Mouse (Mus musculus) heart, adult 11 months (tissue): ENCODE data around the gene Obp1b.
"Not testable (repeated sequence)": the region's sequence is repeated elsewhere in the genome, so short reads cannot be mapped to it uniquely, and the experiment has no call there.

Experiments
- DNase-seq: peaks from one replicate; pipeline ENCODE4 v3.0.0; 2022

Obp1b gene

DNA sequence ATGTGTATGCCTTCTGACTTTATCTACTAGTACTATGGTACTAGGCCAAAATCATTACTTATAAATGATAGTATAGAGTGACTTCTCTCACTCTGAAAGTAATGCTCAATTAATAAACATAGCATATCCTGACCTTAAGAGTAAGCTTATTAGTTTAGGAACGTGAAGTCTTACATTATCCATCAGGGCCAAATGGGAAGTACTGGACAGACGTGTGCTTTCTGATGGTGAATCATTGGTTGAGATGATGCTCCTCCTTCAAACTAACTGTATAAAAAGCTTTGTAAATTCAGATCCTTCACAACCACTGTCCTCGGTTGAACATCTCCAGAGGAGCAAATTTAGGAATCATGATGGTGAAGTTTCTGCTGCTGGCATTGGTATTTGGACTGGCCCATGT is at the start of gene Obp1b:
TSS of gene Obp1b (plus strand) at position 301 of the 400 bp plus-strand sequence.
- not testable (repeated sequence) for DNase-seq

DNA sequence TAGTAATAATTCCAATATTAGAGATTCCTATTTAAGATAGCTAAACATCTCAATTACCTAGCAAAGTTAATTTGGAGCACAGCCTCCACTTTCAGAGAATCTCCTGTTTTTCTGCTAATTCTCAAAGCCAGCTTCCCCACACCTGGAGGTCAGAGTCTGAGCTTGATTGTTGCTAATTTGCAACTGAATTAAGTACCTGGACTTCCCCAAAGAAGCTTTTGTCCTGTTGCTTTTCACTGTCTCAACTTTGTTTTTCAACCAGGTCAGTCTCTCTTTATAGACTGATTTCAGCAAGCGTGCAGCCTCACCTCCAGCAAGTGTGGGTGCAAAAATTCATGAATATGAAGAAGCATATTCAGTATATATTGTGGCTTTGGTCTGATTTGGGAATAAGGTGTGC is 15.6 kb downstream of the Obp1b start:
- DNase-seq: not testable (repeated sequence)

GRCm38 (mm10) chrX:78202829-78203228 is 16.3 kb downstream of the Obp1b start:
- DNase-seq: no peak
